In genomic region chr16:96145110-96145800, GRCm38 (mm10) we compare ENCODE assay signal across 8 mouse cellular contexts. TPM values are rescaled to one million over a fixed set of nuclear protein-coding genes. Genes with fewer than 3 reads are reported as not detected.
DNase-seq lines count a peak whose midpoint lies in the region; ATAC-seq lines count a peak whose summit lies in the region.

TSS of gene Wrb (plus strand) at chr16:96145407.

- H3K79me2 ChIP-seq in macrophage (ENCODE audit: inconsistent target): peaks cover 45% of the 10 kb centered on the region

- peak within 1 kb of the TSS; percentile 96 for H3K4me3 ChIP-seq in hindbrain, embryonic 16.5 days (ENCODE audit: low read length)
- peak within 1 kb of the TSS; percentile 59 for H3K4me3 ChIP-seq in macrophage (ENCODE audit: inconsistent target)

- no peaks in the 10 kb centered on the region for H3K27me3 ChIP-seq in hindbrain, embryonic 16.5 days (replicated peaks; ENCODE audit: control insufficient read depth, insufficient read depth, low read length)

- no peaks in the 10 kb centered on the region for H3K36me3 ChIP-seq in hindbrain, embryonic 16.5 days (ENCODE audit: control insufficient read depth, insufficient read depth, low read length)
- no peaks in the 10 kb centered on the region for H3K36me3 ChIP-seq in macrophage (ENCODE audit: inconsistent target)

- peak within 1 kb of the TSS; percentile 76 for H3K4me2 ChIP-seq in hindbrain, embryonic 16.5 days (ENCODE audit: low read length)

- peak; percentile 95 for ATAC-seq in hindbrain, embryonic 16.5 days

- peak within 1 kb of the TSS; percentile 91 for H3K9ac ChIP-seq in hindbrain, embryonic 16.5 days (ENCODE audit: low read depth, low read length)

- H3K9me3 ChIP-seq in hindbrain, embryonic 16.5 days (ENCODE audit: control insufficient read depth, low read length): no peaks in the 10 kb centered on the region

- under 1% methylated on average over 66 of the region's 68 CpGs for WGBS in hindbrain, embryonic 16.5 days
- WGBS in macrophage (ENCODE audit: missing documents): under 1% methylated on average over 68 of the region's 68 CpGs

- H3K4me1 ChIP-seq in hindbrain, embryonic 16.5 days (ENCODE audit: control insufficient read depth, insufficient read depth, low read depth, low read length): peaks cover 11% of the 10 kb centered on the region

- H3K27ac ChIP-seq in hindbrain, embryonic 16.5 days (ENCODE audit: low read depth, low read length): peak within 1 kb of the TSS; percentile 80
- H3K27ac ChIP-seq in macrophage: no peak within 1 kb of the TSS

- peak; percentile 98 for DNase-seq in WW6 (ENCODE audit: low read depth, low spot score)
- DNase-seq in cerebellum, postnatal 4 days (ENCODE audit: low spot score in 2 of 2): peak; percentile 100
- DNase-seq in gastrocnemius, adult 18-20 months (ENCODE audit: low spot score): peak; percentile 100
- DNase-seq in left cerebral cortex, adult 18-20 months (ENCODE audit: low spot score in 2 of 2): peak; percentile 100
- DNase-seq in right cerebral cortex, adult 18-20 months: peak; percentile 100
- DNase-seq in urinary bladder, postnatal 10 days (ENCODE audit: low spot score): peak; percentile 99

RNA-seq across cellular contexts. Expression of gene Wrb, which starts in this region (rescaled TPM):
- total RNA-seq in gastrocnemius, adult 18-20 months (2021): 10 to 100 TPM; 12.6 to 13.0 TPM
- polyA plus RNA-seq in hindbrain, embryonic 16.5 days (2015; fragmentation: Nextera tagmentation; extraction: Ambion mirVana): 227 and 233 TPM in 2 replicates
- total RNA-seq in left cerebral cortex, adult 18-20 months (2021): 10 to 100 TPM; 74.7 to 90.4 TPM
- 10 to 100 TPM in 9 of 26 experiments, 1 to 10 TPM in 16, under 1 TPM in 1; 0.76 to 20.8 (median 6.2) TPM for total RNA-seq in macrophage (2018; cell fraction: chromatin; rRNA removed)
- total RNA-seq in macrophage (2018; cell fraction: cytosol; rRNA removed): 10 to 100 TPM in 9 of 26 experiments, 1 to 10 TPM in 17; 4.6 to 13.7 (median 7.5) TPM
- total RNA-seq in macrophage (2018; cell fraction: nucleus; rRNA removed): 10 to 100 TPM in 6 of 26 experiments, 1 to 10 TPM in 20; 3.0 to 24.2 (median 5.4) TPM
- 6.9 to 14.8 TPM (median 7.2 TPM) in 3 replicates for polyA plus RNA-seq in macrophage (2018)

Comparison
In these comparisons a context has a peak if more than half of its experiments do, and no peak if none do; other contexts are left out.
1. RNA of gene Wrb (total RNA-seq): 74.7 to 90.4 TPM in left cerebral cortex, adult 18-20 months; 12.6 to 13.0 TPM in gastrocnemius, adult 18-20 months; every median in the first group is over 4 times any median in the second.
2. RNA of gene Wrb (polyA plus RNA-seq): 227 to 233 TPM in hindbrain, embryonic 16.5 days; 6.9 to 14.8 TPM in macrophage; every median in the first group is over 10 times any median in the second.
3. Peak in every context shown above with its lines, with median percentiles within 50 percentile points of each other: DNase-seq.